Mouse (Mus musculus): ENCODE measurements around the gene Crtc1.

DNA sequence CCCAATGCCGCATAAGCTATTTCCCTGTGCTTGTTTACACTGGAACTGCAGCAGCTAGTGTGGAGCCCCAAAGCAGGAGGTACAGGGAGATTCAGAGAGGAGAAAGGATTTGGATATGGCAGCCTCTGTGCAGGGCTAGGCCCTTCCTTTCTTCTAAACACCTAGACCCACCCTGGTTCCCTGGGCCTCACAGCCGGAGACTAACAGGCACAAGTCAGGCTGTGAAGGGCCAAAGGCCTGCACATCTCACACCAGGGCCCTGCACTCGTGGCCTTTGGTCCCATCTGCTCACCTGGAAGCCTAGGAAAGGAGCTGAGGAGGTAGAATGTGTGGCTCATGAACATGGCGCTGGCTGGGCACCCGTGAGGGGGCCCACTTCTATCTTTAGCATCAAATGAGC, 43.2 kb downstream of the Crtc1 start:
- TF ChIP-seq USF1 (IDR thresholded peaks at IDR 0.05; ENCODE audit: low read depth), result no peak
- no peak for TF ChIP-seq MYOD1 (IDR thresholded peaks at IDR 0.05; ENCODE audit: control insufficient read depth in 1 of 3, insufficient read length in 2 of 3, low read depth in 2 of 3)
- no peak for TF ChIP-seq TCF12 (IDR thresholded peaks at IDR 0.05; ENCODE audit: insufficient read depth, poor library complexity, severe bottlenecking)
- no peak for TF ChIP-seq POLR2AphosphoS2 (IDR thresholded peaks at IDR 0.05; ENCODE audit: insufficient read length, low read depth)
